Mouse (Mus musculus) forebrain, embryonic 15.5 days (tissue): Measurements from ENCODE around the gene Nlrp9b. TPM values are rescaled to one million over a fixed set of nuclear protein-coding genes. Genes with fewer than 3 reads are reported as not detected.

Source experiments
- polyA plus RNA-seq: library from polyadenylated mRNA; unstranded; fragments of >200 nt; fragmentation: Nextera tagmentation; extraction: Ambion mirVana; gene quantifications from 2 replicates; pipeline ENCODE4 v1.2.1, GENCODE M21; 2015

The Nlrp9b gene
- polyA plus RNA-seq, 1 experiment from 2014 or later, result not detected

Other genes with a start within 250 kb of the Nlrp9b start
- gene Nectin2, start 241.0 kb upstream of the Nlrp9b start, polyA plus RNA-seq, result 42.6 and 45.3 TPM in 2 replicates
- gene Bcam, start 220.4 kb upstream of the Nlrp9b start, polyA plus RNA-seq, result 6.8 TPM in 2 replicates
- gene Cblc, start 194.7 kb upstream of the Nlrp9b start, polyA plus RNA-seq, result not detected in 2 replicates
- 1.0 and 1.3 TPM in 2 replicates for gene Bcl3, start 168.7 kb upstream of the Nlrp9b start, polyA plus RNA-seq
- 7.6 and 8.4 TPM in 2 replicates for gene Gm19345, start 139.5 kb upstream of the Nlrp9b start, polyA plus RNA-seq
- gene Ceacam16, start 130.2 kb upstream of the Nlrp9b start, polyA plus RNA-seq, result 0.43 and 0.50 TPM in 2 replicates
- not detected in 2 replicates for gene Ceacam19, start 103.5 kb upstream of the Nlrp9b start, polyA plus RNA-seq
- 7.1 and 7.3 TPM in 2 replicates for gene Pvr, start 70.3 kb upstream of the Nlrp9b start, polyA plus RNA-seq
- not detected in 2 replicates for gene Igsf23, start 40.7 kb upstream of the Nlrp9b start, polyA plus RNA-seq
- not detected in 2 replicates for gene Ceacam20, start 26.1 kb upstream of the Nlrp9b start, polyA plus RNA-seq
- not detected in 2 replicates for gene Vmn1r91, start 108.2 kb downstream of the Nlrp9b start, polyA plus RNA-seq
- not detected in 2 replicates for gene Gm16442, start 131.1 kb downstream of the Nlrp9b start, polyA plus RNA-seq
- not detected in 2 replicates for gene Vmn1r93, start 147.6 kb downstream of the Nlrp9b start, polyA plus RNA-seq
- gene Vmn1r94, start 176.9 kb downstream of the Nlrp9b start, polyA plus RNA-seq, result not detected in 2 replicates
- gene Vmn1r95, start 202.2 kb downstream of the Nlrp9b start, polyA plus RNA-seq, result not detected in 2 replicates
- gene Gm6164, start 214.1 kb downstream of the Nlrp9b start, polyA plus RNA-seq, result not detected in 2 replicates
- gene Gm4498, start 242.4 kb downstream of the Nlrp9b start, polyA plus RNA-seq, result not detected in 2 replicates